Mouse (Mus musculus) frontal cortex, postnatal 14 days (tissue): ENCODE results near the gene Cyp2d11.

Experiments used
- DNase-seq, 2 experiments: peaks; one replicate each; pipeline ENCODE4 v3.0.0; 2022; ENCODE audit warnings: low spot score in 2 of 2

The Cyp2d11 gene

GRCm38 (mm10) chr15:82351480-82351879 is 42.3 kb downstream of the Cyp2d11 start:
- DNase-seq = no peak

- no peak for DNase-seq
Observed at GRCm38 (mm10) chr15:82350349-82350748, 43.5 kb downstream of the Cyp2d11 start.

GRCm38 (mm10) chr15:82348999-82349341 is 44.9 kb downstream of the Cyp2d11 start:
- DNase-seq = no peak

- DNase-seq = no peak
Observed at GRCm38 (mm10) chr15:82348258-82348998, 45.4 kb downstream of the Cyp2d11 start.

- no peak for DNase-seq
Observed at GRCm38 (mm10) chr15:82347852-82348251, 46.0 kb downstream of the Cyp2d11 start.

GRCm38 (mm10) chr15:82347303-82347676 is 46.5 kb downstream of the Cyp2d11 start:
- DNase-seq = no peak

- no peak for DNase-seq
Observed at GRCm38 (mm10) chr15:82346580-82347302, 47.1 kb downstream of the Cyp2d11 start.

- DNase-seq = peak; percentile 97
Observed at GRCm38 (mm10) chr15:82345820-82346470, 47.9 kb downstream of the Cyp2d11 start.

GRCm38 (mm10) chr15:82344971-82345370 is 48.9 kb downstream of the Cyp2d11 start:
- no peak for DNase-seq

GRCm38 (mm10) chr15:82343368-82344287 is 50.2 kb downstream of the Cyp2d11 start:
- no peak for DNase-seq

- DNase-seq = no peak
Observed at GRCm38 (mm10) chr15:82342543-82342935, 51.3 kb downstream of the Cyp2d11 start.

- no peak for DNase-seq
Observed at GRCm38 (mm10) chr15:82341675-82342542, 51.9 kb downstream of the Cyp2d11 start.

- DNase-seq = no peak
Observed at GRCm38 (mm10) chr15:82341036-82341501, 52.8 kb downstream of the Cyp2d11 start.

- no peak for DNase-seq
Observed at GRCm38 (mm10) chr15:82340414-82341035, 53.3 kb downstream of the Cyp2d11 start.

GRCm38 (mm10) chr15:82339634-82340254 is 54.1 kb downstream of the Cyp2d11 start:
- DNase-seq = no peak
